Mouse (Mus musculus) MEL (cell line): ENCODE data around the gene Kcnh8. TPM values are rescaled to one million over a fixed set of nuclear protein-coding genes. Genes with fewer than 3 reads are reported as not detected.

Experiments used
- DNase-seq: peaks from one replicate; pipeline ENCODE4 v3.0.0; 2011; ENCODE audit warnings: low read depth, low spot score
- H3K27ac ChIP-seq: 2 replicates; pipeline ENCODE4 v1.5.1; 2012; ENCODE audit warnings: low read depth, mild to moderate bottlenecking, control low read depth, low read length, moderate library complexity; ENCODE audit not compliant: control insufficient read depth
- H3K27me3 ChIP-seq, 2 experiments: fragments of 150-350 bp in 1 of 2; sonication (generic) in 1 of 2; 2 replicates each; pipeline ENCODE4 v1.6.1; 2012; ENCODE audit warnings: low read length in 2 of 2, mild to moderate bottlenecking in 2 of 2, improper control_type of control experiment in 1 of 2, moderate library complexity in 1 of 2; ENCODE audit not compliant: insufficient read depth in 2 of 2, control insufficient read depth in 1 of 2
- H3K36me3 ChIP-seq, 2 experiments: 2 replicates each; pipeline ENCODE4 v1.6.1; 2012 to 2014; ENCODE audit warnings: low read length in 2 of 2, improper control_type of control experiment in 1 of 2, inconsistent platforms in 1 of 2, mild to moderate bottlenecking in 1 of 2; ENCODE audit not compliant: insufficient read depth in 2 of 2, control insufficient read depth in 1 of 2
- H3K4me1 ChIP-seq, 2 experiments: fragments of 150-350 bp in 1 of 2; sonication (generic) in 1 of 2; 2 replicates each; pipeline ENCODE4 v1.6.1; 2012; ENCODE audit warnings: low read length in 2 of 2, improper control_type of control experiment in 1 of 2, mild to moderate bottlenecking in 1 of 2; ENCODE audit not compliant: insufficient read depth in 2 of 2, control insufficient read depth in 1 of 2
- H3K4me3 ChIP-seq, 2 experiments: fragments of 150-350 bp in 1 of 2; sonication (generic) in 1 of 2; 2 replicates each; pipeline ENCODE4 v1.5.1; 2012; ENCODE audit warnings: low read depth in 2 of 2, low read length in 2 of 2, mild to moderate bottlenecking in 2 of 2, moderate library complexity in 2 of 2, control low read depth in 1 of 2, improper control_type of control experiment in 1 of 2; ENCODE audit not compliant: control insufficient read depth in 1 of 2, insufficient read depth in 1 of 2
- H3K79me2 ChIP-seq: 2 replicates; pipeline ENCODE4 v1.6.1; 2012; ENCODE audit warnings: mild to moderate bottlenecking, low read length, moderate library complexity; ENCODE audit not compliant: control insufficient read depth, poor library complexity, insufficient read depth
- H3K9ac ChIP-seq: 2 replicates; pipeline ENCODE4 v1.6.1; 2012; ENCODE audit warnings: low read depth, mild to moderate bottlenecking, control low read depth, low read length, moderate library complexity; ENCODE audit not compliant: control insufficient read depth, poor library complexity, severe bottlenecking
- H3K9me3 ChIP-seq: fragments of 150-350 bp; sonication (generic); replicated peaks from 2 replicates; pipeline ENCODE4 v1.6.1; 2012; ENCODE audit warnings: mild to moderate bottlenecking, low read length, improper control_type of control experiment, moderate library complexity; ENCODE audit not compliant: insufficient read depth
- BHLHE40 ChIP-seq: IDR thresholded peaks from 2 replicates; pipeline ENCODE4 v1.6.1; 2012; ENCODE audit warnings: low read depth, mild to moderate bottlenecking, inconsistent platforms, low read length, improper control_type of control experiment, borderline replicate concordance
- CHD1 ChIP-seq: IDR thresholded peaks from 2 replicates; pipeline ENCODE4 v1.6.1; 2012; ENCODE audit warnings: low read depth, mild to moderate bottlenecking, inconsistent platforms, low read length, improper control_type of control experiment
- CHD2 ChIP-seq: IDR thresholded peaks from 2 replicates; pipeline ENCODE4 v1.6.1; 2011; ENCODE audit warnings: low read length, improper control_type of control experiment
- CTCF ChIP-seq, 3 experiments: IDR thresholded peaks in 2 of 3; conservative IDR thresholded peaks in 1 of 3; 2 replicates each; pipeline ENCODE4 v1.5.1; 2011 to 2012; ENCODE audit warnings: low read length in 3 of 3, low read depth in 2 of 3, mild to moderate bottlenecking in 2 of 3, improper control_type of control experiment in 1 of 3, inconsistent platforms in 1 of 3, mixed read lengths in 1 of 3, moderate library complexity in 1 of 3; ENCODE audit not compliant: control insufficient read depth in 1 of 3, insufficient read depth in 1 of 3, poor library complexity in 1 of 3, severe bottlenecking in 1 of 3
- E2F4 ChIP-seq: IDR thresholded peaks from 2 replicates; pipeline ENCODE4 v1.6.1; 2011; ENCODE audit warnings: low read depth, low read length, improper control_type of control experiment, borderline replicate concordance
- ETS1 ChIP-seq: IDR thresholded peaks from 2 replicates; pipeline ENCODE4 v1.6.1; 2012; ENCODE audit warnings: low read depth, mild to moderate bottlenecking, inconsistent platforms, low read length, improper control_type of control experiment, moderate library complexity
- GABPA ChIP-seq: IDR thresholded peaks from 2 replicates; pipeline ENCODE4 v1.6.1; 2012; ENCODE audit warnings: low read depth, mild to moderate bottlenecking, inconsistent platforms, low read length, improper control_type of control experiment, moderate library complexity
- GATA1 ChIP-seq: IDR thresholded peaks from 2 replicates; pipeline ENCODE4 v1.6.1; 2011; ENCODE audit warnings: low read depth, low read length, improper control_type of control experiment
- HCFC1 ChIP-seq: IDR thresholded peaks from 2 replicates; pipeline ENCODE4 v1.6.1; 2012; ENCODE audit warnings: low read depth, mild to moderate bottlenecking, inconsistent platforms, low read length, improper control_type of control experiment, moderate library complexity
- JUND ChIP-seq: IDR thresholded peaks from 2 replicates; pipeline ENCODE4 v1.6.1; 2011; ENCODE audit warnings: low read depth, mild to moderate bottlenecking, improper control_type of control experiment, low read length
- KAT2A ChIP-seq: conservative IDR thresholded peaks from 2 replicates; pipeline ENCODE4 v1.6.1; 2012; ENCODE audit warnings: low read depth, low read length, improper control_type of control experiment, inconsistent platforms
- MAX ChIP-seq: IDR thresholded peaks from 2 replicates; pipeline ENCODE4 v1.6.1; 2011; ENCODE audit warnings: low read length, improper control_type of control experiment
- MAZ ChIP-seq: IDR thresholded peaks from 2 replicates; pipeline ENCODE4 v1.6.1; 2012; ENCODE audit warnings: low read depth, mild to moderate bottlenecking, inconsistent platforms, low read length, improper control_type of control experiment
- MEF2A ChIP-seq: IDR thresholded peaks from 2 replicates; pipeline ENCODE4 v1.6.1; 2014; ENCODE audit warnings: low read depth, mild to moderate bottlenecking, inconsistent platforms, low read length, improper control_type of control experiment; ENCODE audit not compliant: poor library complexity, insufficient replicate concordance, severe bottlenecking; ENCODE audit errors: extremely low read depth
- MYB ChIP-seq: IDR thresholded peaks from 2 replicates; pipeline ENCODE4 v1.6.1; 2011; ENCODE audit warnings: mild to moderate bottlenecking, low read depth, low read length, improper control_type of control experiment
- MYC ChIP-seq: IDR thresholded peaks from 2 replicates; pipeline ENCODE4 v1.6.1; 2011; ENCODE audit warnings: low read depth, mild to moderate bottlenecking, low read length, improper control_type of control experiment, moderate library complexity
- NRF1 ChIP-seq: IDR thresholded peaks from 2 replicates; pipeline ENCODE4 v1.6.1; 2014; ENCODE audit warnings: low read depth, mild to moderate bottlenecking, inconsistent platforms, low read length, improper control_type of control experiment, moderate library complexity; ENCODE audit not compliant: poor library complexity, insufficient read depth, severe bottlenecking
- POLR2A ChIP-seq, 2 experiments: IDR thresholded peaks; 2 replicates each; pipeline ENCODE4 v1.6.1; 2011 to 2012; ENCODE audit warnings: low read length in 2 of 2, mild to moderate bottlenecking in 2 of 2, control low read depth in 1 of 2, improper control_type of control experiment in 1 of 2, low read depth in 1 of 2, moderate library complexity in 1 of 2; ENCODE audit not compliant: control insufficient read depth in 1 of 2, insufficient read depth in 1 of 2, poor library complexity in 1 of 2
- POLR2AphosphoS2 ChIP-seq: IDR thresholded peaks from 2 replicates; pipeline ENCODE4 v1.6.1; 2011; ENCODE audit warnings: low read length, improper control_type of control experiment
- POLR2AphosphoS5 ChIP-seq: IDR thresholded peaks from 2 replicates; pipeline ENCODE4 v1.6.1; 2012; ENCODE audit warnings: low read depth, borderline replicate concordance, mild to moderate bottlenecking, inconsistent platforms, low read length, moderate library complexity, mixed read lengths
- RAD21 ChIP-seq: IDR thresholded peaks from 2 replicates; pipeline ENCODE4 v1.6.1; 2011; ENCODE audit warnings: mild to moderate bottlenecking, low read depth, low read length, improper control_type of control experiment
- RCOR1 ChIP-seq: IDR thresholded peaks from 2 replicates; pipeline ENCODE4 v1.6.1; 2012; ENCODE audit warnings: low read depth, mild to moderate bottlenecking, inconsistent platforms, low read length, improper control_type of control experiment
- SMC3 ChIP-seq: IDR thresholded peaks from 2 replicates; pipeline ENCODE4 v1.6.1; 2011; ENCODE audit warnings: low read depth, low read length, improper control_type of control experiment
- TBP ChIP-seq: IDR thresholded peaks from 2 replicates; pipeline ENCODE4 v1.8.0; 2011; ENCODE audit warnings: low read depth, low read length, improper control_type of control experiment
- UBTF ChIP-seq: IDR thresholded peaks from 2 replicates; pipeline ENCODE4 v1.6.1; 2012; ENCODE audit warnings: low read depth, mild to moderate bottlenecking, inconsistent platforms, low read length, improper control_type of control experiment, moderate library complexity, borderline replicate concordance; ENCODE audit not compliant: insufficient read depth
- USF2 ChIP-seq, 2 experiments: IDR thresholded peaks; 2 replicates each; pipeline ENCODE4 v1.6.1; 2011 to 2012; ENCODE audit warnings: improper control_type of control experiment in 2 of 2, low read length in 2 of 2, borderline replicate concordance in 1 of 2, inconsistent platforms in 1 of 2, low read depth in 1 of 2, mild to moderate bottlenecking in 1 of 2; ENCODE audit not compliant: insufficient read depth in 1 of 2
- ZKSCAN1 ChIP-seq: IDR thresholded peaks from 2 replicates; pipeline ENCODE4 v1.6.1; 2012; ENCODE audit warnings: low read depth, mild to moderate bottlenecking, inconsistent platforms, low read length, improper control_type of control experiment, moderate library complexity
- ZMIZ1 ChIP-seq: IDR thresholded peaks from 2 replicates; pipeline ENCODE4 v1.6.1; 2012; ENCODE audit warnings: low read depth, mild to moderate bottlenecking, inconsistent platforms, low read length, improper control_type of control experiment, moderate library complexity
- ZNF384 ChIP-seq: IDR thresholded peaks from 2 replicates; pipeline ENCODE4 v1.6.1; 2012; ENCODE audit warnings: low read depth, mild to moderate bottlenecking, inconsistent platforms, low read length, improper control_type of control experiment
- polyA plus RNA-seq, 2 experiments: library from polyadenylated mRNA; stranded (reverse) in 1 of 2; unstranded in 1 of 2; fragments of >175 nt in 1 of 2; fragments of >200 nt in 1 of 2; gene quantifications; 2 replicates each; pipeline versions ENCODE4 v1.2.1 to v1.2.4; 2012; ENCODE audit warnings: low replicate concordance in 2 of 2, low read depth in 1 of 2; ENCODE audit not compliant: insufficient read length in 2 of 2, insufficient read depth in 1 of 2, missing spikeins in 1 of 2
- total RNA-seq: library from RNA; depleted of rRNA; stranded (reverse); fragments of 300-350 nt; gene quantifications from 2 replicates; pipeline ENCODE4 v1.2.3, GENCODE M21; 2012

The Kcnh8 gene
- total and polyA plus RNA-seq, 3 experiments = not detected

DNA sequence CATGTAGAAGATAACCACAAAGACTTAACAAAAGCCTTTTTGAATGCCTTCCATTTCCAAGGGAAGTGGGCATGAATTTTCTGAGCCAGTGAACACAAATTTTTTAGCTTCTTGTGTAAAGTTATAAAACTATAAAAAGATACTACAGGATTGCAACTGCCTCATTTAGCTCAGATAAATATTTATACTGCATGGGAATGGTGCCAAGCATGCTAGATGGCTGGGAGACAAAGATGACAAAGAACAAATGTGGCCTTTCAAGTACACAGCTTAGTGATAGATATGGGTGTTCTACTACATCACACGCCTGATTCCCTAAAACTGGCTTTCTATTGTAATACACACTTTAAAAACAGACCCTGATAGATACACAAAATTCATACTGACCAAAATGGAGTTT is 282.7 kb downstream of the Kcnh8 start:
- no peaks in the 10 kb centered on the region for H3K36me3 ChIP-seq
- H3K9ac ChIP-seq = no peak overlapping the region
- no peak overlapping the region for H3K4me3 ChIP-seq
- H3K9me3 ChIP-seq = no peaks in the 10 kb centered on the region
- DNase-seq = no peak
- H3K79me2 ChIP-seq = no peaks in the 10 kb centered on the region
- no peak overlapping the region for H3K27ac ChIP-seq
- no peaks in the 10 kb centered on the region for H3K4me1 ChIP-seq
- no peaks in the 10 kb centered on the region for H3K27me3 ChIP-seq
- TF ChIP-seq USF2 (IDR thresholded peaks at IDR 0.05; ENCODE audit: borderline replicate concordance in 1 of 2, insufficient read depth in 1 of 2, low read depth in 1 of 2, low read length in 2 of 2) = no peak
- TF ChIP-seq TBP = no peak
- no peak for TF ChIP-seq CHD2
- TF ChIP-seq RAD21 = no peak
- no peak for TF ChIP-seq ETS1
- TF ChIP-seq CTCF (IDR thresholded peaks at IDR 0.05 in 2 of 3, conservative IDR thresholded peaks at IDR 0.05 in 1 of 3; ENCODE audit: control insufficient read depth in 1 of 3, insufficient read depth in 1 of 3, low read depth in 2 of 3, low read length in 3 of 3, poor library complexity in 1 of 3, severe bottlenecking in 1 of 3) = no peak
- TF ChIP-seq POLR2AphosphoS2 = no peak
- TF ChIP-seq ZMIZ1 = no peak
- TF ChIP-seq POLR2A (IDR thresholded peaks at IDR 0.05; ENCODE audit: control insufficient read depth in 1 of 2, insufficient read depth in 1 of 2, low read depth in 1 of 2, low read length in 2 of 2, poor library complexity in 1 of 2) = no peak
- no peak for TF ChIP-seq KAT2A
- no peak for TF ChIP-seq JUND
- no peak for TF ChIP-seq ZKSCAN1
- TF ChIP-seq E2F4 = no peak
- TF ChIP-seq GABPA = no peak
- no peak for TF ChIP-seq MEF2A
- TF ChIP-seq RCOR1 = no peak
- TF ChIP-seq MAZ = no peak
- TF ChIP-seq POLR2AphosphoS5 = no peak
- TF ChIP-seq HCFC1 = no peak

GRCm38 (mm10) chr17:52920519-52921106 is 318.1 kb downstream of the Kcnh8 start:
- Histone ChIP-seq H3K4me3 (no peak overlapping the region), H3K9me3 (no peaks in the 10 kb centered on the region), H3K27ac (no peak overlapping the region), H3K4me1 (no peaks in the 10 kb centered on the region), H3K36me3 (no peaks in the 10 kb centered on the region), H3K9ac (no peak overlapping the region), H3K27me3 (no peaks in the 10 kb centered on the region), H3K79me2 (no peaks in the 10 kb centered on the region)
- TF ChIP-seq SMC3 (no peak), RCOR1 (no peak), POLR2AphosphoS5 (no peak), POLR2A (IDR thresholded peaks at IDR 0.05; ENCODE audit: control insufficient read depth in 1 of 2, insufficient read depth in 1 of 2, low read depth in 1 of 2, low read length in 2 of 2, poor library complexity in 1 of 2) (no peak), MYB (no peak), ZNF384 (no peak), CHD2 (no peak), TBP (no peak), MYC (no peak), UBTF (no peak), USF2 (IDR thresholded peaks at IDR 0.05; ENCODE audit: borderline replicate concordance in 1 of 2, insufficient read depth in 1 of 2, low read depth in 1 of 2, low read length in 2 of 2) (no peak), CHD1 (no peak), GATA1 (no peak), BHLHE40 (no peak), NRF1 (no peak), ZKSCAN1 (no peak), POLR2AphosphoS2 (no peak), E2F4 (no peak), MAX (no peak)
- DNase-seq = no peak
